Mouse (Mus musculus) thymus, postnatal 14 days (tissue): ENCODE measurements at regions not wholly inside any gene's neighbourhood (a gene's known extent, or its start where the extent isn't known, plus 50 kb on each side); places are given as distances from the start of the nearest gene placed in this dataset.

Experiments
- DNase-seq: peaks from one replicate; pipeline ENCODE4 v3.0.0; 2021

GRCm38 (mm10) chr8:113190537-113190936 lies 444.9 kb upstream of the Mon1b start:
- no peak for DNase-seq

DNA sequence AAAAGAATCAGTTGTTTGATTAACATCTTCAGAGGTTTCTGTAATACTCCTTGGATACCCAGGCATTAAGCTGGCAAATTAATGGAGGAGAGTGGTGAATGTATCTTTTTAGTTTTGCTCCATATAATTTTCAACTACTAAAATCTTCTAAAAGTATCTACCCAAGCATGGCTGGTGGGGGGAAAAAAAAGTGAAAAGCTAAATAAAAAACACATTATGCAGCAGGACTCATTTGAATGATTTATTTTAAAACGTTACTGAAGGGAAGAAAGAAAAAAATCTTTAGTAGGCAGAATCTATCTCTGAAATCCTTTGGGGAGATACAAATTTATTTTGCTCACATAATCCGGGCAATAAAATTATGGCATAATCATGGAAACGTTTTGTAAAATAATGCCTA lies 443.9 kb upstream of the Mon1b start:
- DNase-seq, result no peak
